ENCODE assay signal across 13 mouse cellular contexts in genomic region chr7:26783163-26783562, GRCm38 (mm10). TPM values are rescaled to one million over a fixed set of nuclear protein-coding genes. Genes with fewer than 3 reads are reported as not detected.
DNase-seq lines count a peak whose midpoint lies in the region; ATAC-seq and TF ChIP-seq lines count a peak whose summit lies in the region.
"Had no signal": no experiment of that assay in that cellular context is flagged by ENCODE, and none has a peak within 500 bp of the region (broad histone marks: within the 10 kb centered on the region; RNA-seq: fewer than 3 reads in every experiment).

No protein-coding gene starts in this region.

- no peak overlapping the region for H3K4me2 ChIP-seq in kidney, embryonic 16.5 days (replicated peaks; ENCODE audit: low read depth, low read length)

- no peaks in the 10 kb centered on the region for H3K27me3 ChIP-seq in kidney, embryonic 16.5 days (ENCODE audit: insufficient read depth, low read length)
- H3K27me3 ChIP-seq in E14TG2a.4 (ENCODE audit: insufficient read depth, low read length), result no peaks in the 10 kb centered on the region

- ATAC-seq in kidney, embryonic 16.5 days (ENCODE audit: low FRiP score, low TSS enrichment), result no peak
- ATAC-seq in monocyte, adult 5-6 weeks (replicated peaks; ENCODE audit: insufficient number of reproducible peaks, low FRiP score, low TSS enrichment, poor library complexity, severe bottlenecking), result no peak

- H3K9ac ChIP-seq in kidney, embryonic 16.5 days (replicated peaks; ENCODE audit: low read length), result no peak overlapping the region

- H3K9me3 ChIP-seq in kidney, embryonic 16.5 days (ENCODE audit: low read length), result no peaks in the 10 kb centered on the region; the same call in 1 of the 2 replicates
- H3K9me3 ChIP-seq in E14TG2a.4 (ENCODE audit: low read length), result peaks cover 29% of the 10 kb centered on the region

- no peak overlapping the region for H3K27ac ChIP-seq in kidney, embryonic 16.5 days (ENCODE audit: low read length)

- DNase-seq in adrenal gland, adult (ENCODE audit: inconsistent age in 2 of 2, low spot score in 1 of 2), result peak; percentile 12 to 85
- no peak for DNase-seq in adrenal gland, postnatal 4 days (ENCODE audit: low spot score in 2 of 2)
- peak; percentile 90 for DNase-seq in kidney, adult 18-20 months
- peak; percentile 97 for DNase-seq in kidney, adult 9 months
- DNase-seq in frontal cortex, postnatal 36 days (ENCODE audit: low spot score in 2 of 2), result no peak

- no peaks in the 10 kb centered on the region for H3K4me1 ChIP-seq in kidney, embryonic 16.5 days (ENCODE audit: insufficient read depth, low read length)
- H3K4me1 ChIP-seq in E14TG2a.4 (replicated peaks; ENCODE audit: low read depth, low read length), result peaks cover 50% of the 10 kb centered on the region

- H3K36me3 ChIP-seq in kidney, embryonic 16.5 days (ENCODE audit: insufficient read depth, low read length), result no peaks in the 10 kb centered on the region
- no peaks in the 10 kb centered on the region; the same call in 1 of the 2 replicates for H3K36me3 ChIP-seq in E14TG2a.4 (ENCODE audit: insufficient read depth, low read length)

- 79% methylated on average over 5 of the region's 5 CpGs for WGBS in kidney, embryonic 16.5 days

- no peak overlapping the region for H3K4me3 ChIP-seq in kidney, embryonic 16.5 days (ENCODE audit: low read length)
- H3K4me3 ChIP-seq in E14TG2a.4 (replicated peaks; ENCODE audit: low read length), result 0 out of 2 replicates have a peak overlapping the region, but pooled peaks have one; percentile 10
- H3K4me3 ChIP-seq: erythroblast, embryonic 14.5 days had no signal

- no peak for TF ChIP-seq CTCF in E14TG2a.4 (conservative IDR thresholded peaks at IDR 0.05; ENCODE audit: low read length)

RNA-seq across cellular contexts. Expression of gene Cyp2g1, which starts 25.5 kb away (rescaled TPM):
- 1 to 10 TPM in 1 of 2 experiments, not detected in 1; 1.8 TPM for total RNA-seq in adrenal gland, postnatal 4 days (2021)
- not detected in 2 replicates for polyA plus RNA-seq in kidney, embryonic 16.5 days (2015; fragmentation: Nextera tagmentation; extraction: Ambion mirVana)
- not detected in 3 replicates for total RNA-seq in monocyte, adult 5-6 weeks (2017)
- total RNA-seq: left cerebral cortex, postnatal 10 days had no signal
- polyA plus RNA-seq: cerebellum, adult 2 months; heart, postnatal 0 days; lung, embryonic 16.5 days had no signal

RNA-seq across cellular contexts. Expression of gene Cyp2b19, which starts 26.2 kb away (rescaled TPM):
- not detected for total RNA-seq in adrenal gland, postnatal 4 days (2021)
- not detected in 2 replicates for polyA plus RNA-seq in kidney, embryonic 16.5 days (2015; fragmentation: Nextera tagmentation; extraction: Ambion mirVana)
- total RNA-seq in monocyte, adult 5-6 weeks (2017), result not detected in 3 replicates
- total RNA-seq: left cerebral cortex, postnatal 10 days had no signal
- polyA plus RNA-seq: cerebellum, adult 2 months; erythroblast, embryonic 14.5 days; heart, postnatal 0 days; lung, embryonic 16.5 days had no signal

RNA-seq across cellular contexts. Expression of gene Cyp2a5, which starts 51.9 kb away (rescaled TPM):
- 1 to 10 TPM in 1 of 2 experiments, not detected in 1; 2.9 TPM for total RNA-seq in adrenal gland, postnatal 4 days (2021)
- polyA plus RNA-seq in kidney, embryonic 16.5 days (2015; fragmentation: Nextera tagmentation; extraction: Ambion mirVana), result not detected in 2 replicates
- total RNA-seq in monocyte, adult 5-6 weeks (2017), result not detected in 3 replicates
- total RNA-seq: left cerebral cortex, postnatal 10 days had no signal
- polyA plus RNA-seq: cerebellum, adult 2 months; erythroblast, embryonic 14.5 days; heart, postnatal 0 days; lung, embryonic 16.5 days had no signal

Comparison
In these comparisons a context has a peak if more than half of its experiments do, and no peak if none do; other contexts are left out.
1. DNase-seq: peak in adrenal gland, adult (2 of 2), kidney, adult 18-20 months (single experiment) and kidney, adult 9 months (single experiment); none in adrenal gland, postnatal 4 days (0 of 2) and frontal cortex, postnatal 36 days (0 of 2).